Mouse (Mus musculus) ES-Bruce4 (cell line): Measurements from ENCODE around the gene Sdf2l1. TPM values are rescaled to one million over a fixed set of nuclear protein-coding genes. Genes with fewer than 3 reads are reported as not detected.

ENCODE experiments used
- H3K27ac ChIP-seq: 2 replicates; pipeline ENCODE4 v1.5.1; 2012; ENCODE audit warnings: low read length, inconsistent platforms; ENCODE audit not compliant: insufficient read depth
- H3K27me3 ChIP-seq: 2 replicates; pipeline ENCODE4 v1.6.1; 2012; ENCODE audit warnings: mild to moderate bottlenecking, low read length, inconsistent platforms; ENCODE audit not compliant: control insufficient read depth, poor library complexity, insufficient read depth, severe bottlenecking
- H3K36me3 ChIP-seq: 2 replicates; pipeline ENCODE4 v1.6.1; 2012; ENCODE audit warnings: inconsistent platforms, mild to moderate bottlenecking, low read length, moderate library complexity; ENCODE audit not compliant: control insufficient read depth, poor library complexity, insufficient read depth, severe bottlenecking
- H3K4me1 ChIP-seq: one replicate; pipeline ENCODE4 v1.8.1; 2011; ENCODE audit warnings: low read length; ENCODE audit not compliant: control insufficient read depth, insufficient read depth
- H3K4me3 ChIP-seq: 2 replicates; pipeline ENCODE4 v1.5.1; 2011; ENCODE audit warnings: low read depth, mild to moderate bottlenecking, low read length
- H3K9ac ChIP-seq: 2 replicates; pipeline ENCODE4 v1.6.1; 2012; ENCODE audit warnings: low read depth, mild to moderate bottlenecking, inconsistent platforms; ENCODE audit not compliant: poor library complexity, severe bottlenecking
- H3K9me3 ChIP-seq: replicated peaks from 2 replicates; pipeline ENCODE4 v1.6.1; 2012; ENCODE audit warnings: mild to moderate bottlenecking, low read length, inconsistent platforms; ENCODE audit not compliant: control insufficient read depth, poor library complexity, insufficient read depth, severe bottlenecking
- CTCF ChIP-seq: IDR thresholded peaks from one replicate; pipeline ENCODE4 v1.8.1; 2011; ENCODE audit warnings: low read depth, low read length
- EP300 ChIP-seq: IDR thresholded peaks from 2 replicates; pipeline ENCODE4 v1.6.1; 2011; ENCODE audit warnings: low read depth, low read length; ENCODE audit not compliant: insufficient read depth
- POLR2A ChIP-seq: IDR thresholded peaks from one replicate; pipeline ENCODE4 v1.8.1; 2011; ENCODE audit warnings: low read length; ENCODE audit not compliant: insufficient read depth
- polyA plus RNA-seq: library from polyadenylated mRNA; stranded (reverse); fragments of >200 nt; gene quantifications from 2 replicates; pipeline ENCODE4 v1.2.4, GENCODE M21; 2011; ENCODE audit warnings: low read depth; ENCODE audit not compliant: missing spikeins, insufficient read depth, insufficient read length

Gene Sdf2l1
- polyA plus RNA-seq, 1 experiment: 21.0 TPM

DNA sequence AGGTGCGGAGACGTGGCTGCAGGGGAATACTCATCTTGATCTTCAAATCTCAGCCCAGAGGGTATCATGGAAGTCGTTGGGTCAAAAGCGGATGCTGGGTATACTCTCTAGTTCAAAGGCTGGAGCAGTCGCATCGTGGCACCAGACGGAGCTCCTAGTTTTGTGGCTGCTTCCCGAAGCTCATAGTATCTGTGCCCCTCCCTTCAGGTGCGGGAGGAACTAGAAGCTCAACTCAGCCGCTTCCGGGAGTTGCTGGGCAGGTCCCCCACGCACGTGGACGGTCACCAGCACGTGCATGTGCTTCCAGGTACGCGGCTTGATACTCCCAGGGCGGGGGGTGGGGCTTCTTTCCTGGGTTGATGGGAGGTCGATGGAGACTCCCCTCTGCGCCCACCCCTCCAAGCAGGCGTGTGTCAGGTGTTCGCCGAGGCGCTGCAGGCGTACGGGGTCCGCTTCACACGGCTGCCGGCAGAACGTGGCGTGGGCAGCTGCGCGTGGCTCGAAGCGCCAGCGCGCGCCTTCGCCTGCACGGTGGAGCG lies 15.3 kb upstream of the Sdf2l1 start:
- TF ChIP-seq CTCF (no peak), POLR2A (no peak), EP300 (0 out of 2 replicates have a peak, but pooled peaks have one; percentile 20)
- H3K4me1 ChIP-seq: no peaks in the 10 kb centered on the region
- H3K27ac ChIP-seq: no peak overlapping the region
- H3K36me3 ChIP-seq: peaks cover 1% of the 10 kb centered on the region; the same call in 1 of the 2 replicates
- no peaks in the 10 kb centered on the region for H3K9me3 ChIP-seq
- no peaks in the 10 kb centered on the region for H3K27me3 ChIP-seq
- peak overlapping the region; percentile 66 for H3K9ac ChIP-seq
- peak overlapping the region; percentile 69 for H3K4me3 ChIP-seq

DNA sequence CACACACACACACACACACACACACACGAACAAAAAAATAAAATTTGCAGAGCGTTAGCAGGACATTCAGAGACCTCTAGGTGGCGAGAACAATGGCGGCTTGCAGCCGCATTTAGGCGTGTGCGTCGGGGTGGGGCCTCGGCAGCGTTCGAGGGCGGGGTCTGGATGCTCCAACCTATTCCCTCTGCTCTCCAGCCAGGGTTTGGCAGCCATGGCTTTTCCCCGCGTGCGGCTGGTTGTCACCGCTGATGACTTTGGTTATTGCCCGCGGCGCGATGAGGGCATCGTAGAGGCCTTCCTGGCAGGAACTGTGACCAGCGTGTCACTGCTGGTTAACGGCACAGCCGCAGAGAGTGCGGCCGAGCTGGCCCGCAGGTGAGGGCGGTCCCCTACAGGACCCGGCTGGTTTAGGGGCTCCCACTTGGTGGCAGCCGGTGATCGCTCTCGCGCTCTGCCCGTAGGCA lies 14.6 kb upstream of the Sdf2l1 start, which contains the start of gene Ccdc116:
Gene Ccdc116, minus strand, starts transcription at position 458 of the 464 bp plus-strand sequence.
- peak within 1 kb of the TSS; percentile 69 for H3K4me3 ChIP-seq
- no peaks in the 10 kb centered on the region for H3K36me3 ChIP-seq
- H3K27ac ChIP-seq: no peak within 1 kb of the TSS
- peak within 1 kb of the TSS; percentile 66 for H3K9ac ChIP-seq
- H3K4me1 ChIP-seq: no peaks in the 10 kb centered on the region
- H3K27me3 ChIP-seq: no peaks in the 10 kb centered on the region
- TF ChIP-seq POLR2A (peak; percentile 61), EP300 (0 out of 2 replicates have a peak, but pooled peaks have one; percentile 33), CTCF (peak; percentile 41)
- H3K9me3 ChIP-seq: no peaks in the 10 kb centered on the region

- TF ChIP-seq CTCF (no peak), POLR2A (no peak), EP300 (no peak)
- Histone ChIP-seq H3K4me1 (no peaks in the 10 kb centered on the region), H3K9me3 (no peaks in the 10 kb centered on the region), H3K36me3 (no peaks in the 10 kb centered on the region), H3K27me3 (no peaks in the 10 kb centered on the region), H3K4me3 (peak within 1 kb of the TSS; percentile 4; the same call in 1 of the 2 replicates), H3K9ac (no peak within 1 kb of the TSS), H3K27ac (peak within 1 kb of the TSS; percentile 34)
These were observed 12.2 kb upstream of the Sdf2l1 start, which contains the start of gene Ydjc for GRCm38 (mm10) chr16:17144339-17144738. Ydjc (plus strand) TSS chr16:17144621.

- Histone ChIP-seq H3K36me3 (no peaks in the 10 kb centered on the region), H3K4me3 (no peak overlapping the region), H3K27ac (no peak overlapping the region), H3K9ac (no peak overlapping the region), H3K4me1 (no peaks in the 10 kb centered on the region), H3K9me3 (no peaks in the 10 kb centered on the region), H3K27me3 (no peaks in the 10 kb centered on the region)
- TF ChIP-seq CTCF (no peak), EP300 (no peak), POLR2A (no peak)
These were observed 5.2 kb upstream of the Sdf2l1 start for GRCm38 (mm10) chr16:17137355-17137754.

DNA sequence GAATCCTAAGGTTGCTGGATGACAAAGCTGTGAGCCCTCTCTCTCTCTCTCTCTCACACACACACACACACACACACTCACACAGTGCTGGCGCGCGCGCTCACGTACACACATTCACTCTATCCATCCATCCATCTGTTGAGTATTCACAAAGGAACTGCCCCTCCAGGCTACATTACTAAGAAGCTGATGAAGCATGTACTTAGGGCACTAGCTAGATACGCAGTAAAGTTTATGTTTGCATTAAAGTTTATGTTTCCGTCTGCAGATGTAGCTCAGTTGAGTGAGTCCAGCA lies 670 bp upstream of the Sdf2l1 start:
- no peaks in the 10 kb centered on the region for H3K36me3 ChIP-seq
- peak overlapping the region; percentile 63 for H3K9ac ChIP-seq
- H3K4me3 ChIP-seq: peak overlapping the region; percentile 43; the same call in 1 of the 2 replicates
- TF ChIP-seq EP300 (no peak), CTCF (no peak), POLR2A (no peak)
- H3K27ac ChIP-seq: no peak overlapping the region
- H3K27me3 ChIP-seq: no peaks in the 10 kb centered on the region
- no peaks in the 10 kb centered on the region for H3K9me3 ChIP-seq
- no peaks in the 10 kb centered on the region for H3K4me1 ChIP-seq
